Mouse (Mus musculus) limb, embryonic 14.5 days (tissue): ENCODE results near the gene Psg26. TPM values are rescaled to one million over a fixed set of nuclear protein-coding genes. Genes with fewer than 3 reads are reported as not detected.
"Not testable (repeated sequence)": the region's sequence is repeated elsewhere in the genome, so short reads cannot be mapped to it uniquely, and the experiment has no call there.

Experiments
- ATAC-seq: fragments of 200-750 bp; cut with Nextera tagmentation; 2 replicates; pipeline ENCODE4 v1.8.0; 2017; ENCODE audit warnings: low read depth, moderate number of reproducible peaks, moderate TSS enrichment; ENCODE audit not compliant: low FRiP score
- DNase-seq: peaks from one replicate; pipeline ENCODE4 v3.0.0-alpha.2; 2015; ENCODE audit warnings: low spot score
- H3K27ac ChIP-seq: fragments of 300-500 bp; sonication (generic); replicated peaks from 2 replicates; pipeline ENCODE4 v1.5.1; 2014; ENCODE audit warnings: low read depth, mild to moderate bottlenecking, low read length, moderate library complexity, mixed read lengths
- H3K27me3 ChIP-seq: fragments of 300-500 bp; sonication (generic); 2 replicates; pipeline ENCODE4 v1.6.1; 2014; ENCODE audit warnings: low read length, mixed read lengths; ENCODE audit not compliant: control insufficient read depth, insufficient read depth
- H3K36me3 ChIP-seq: fragments of 300-500 bp; sonication (generic); 2 replicates; pipeline ENCODE4 v1.6.1; 2014; ENCODE audit warnings: mild to moderate bottlenecking, low read length, moderate library complexity, mixed read lengths; ENCODE audit not compliant: control insufficient read depth, insufficient read depth
- H3K4me1 ChIP-seq: fragments of 300-500 bp; sonication (generic); 2 replicates; pipeline ENCODE4 v1.6.1; 2014; ENCODE audit warnings: antibody characterized with exemption, low read length, mixed read lengths; ENCODE audit not compliant: control insufficient read depth, insufficient read depth
- H3K4me2 ChIP-seq: fragments of 300-500 bp; sonication (generic); replicated peaks from 2 replicates; pipeline ENCODE4 v1.6.1; 2014; ENCODE audit warnings: low read depth, mild to moderate bottlenecking, low read length, moderate library complexity; ENCODE audit not compliant: severe bottlenecking
- H3K4me3 ChIP-seq: fragments of 300-500 bp; sonication (generic); replicated peaks from 2 replicates; pipeline ENCODE4 v1.5.1; 2014; ENCODE audit warnings: low read length
- H3K9ac ChIP-seq: fragments of 300-500 bp; sonication (generic); 2 replicates; pipeline ENCODE4 v1.6.1; 2014; ENCODE audit warnings: mild to moderate bottlenecking, low read depth, low read length, moderate library complexity; ENCODE audit not compliant: severe bottlenecking
- H3K9me3 ChIP-seq: fragments of 300-500 bp; sonication (generic); 2 replicates; pipeline ENCODE4 v1.6.1; 2016; ENCODE audit warnings: low read length; ENCODE audit not compliant: control insufficient read depth
- POLR2A ChIP-seq: fragments of 200-500 bp; IDR thresholded peaks from 2 replicates; pipeline ENCODE4 v1.8.0; 2012; ENCODE audit warnings: inconsistent platforms, mild to moderate bottlenecking, moderate library complexity, borderline replicate concordance; ENCODE audit not compliant: insufficient read depth, insufficient read length; ENCODE audit errors: extremely low read depth
- WGBS: fragments of 180-500 bp; shearing (Covaris S2); extraction: QIAGEN DNeasy Blood & Tissue Kit; methylation state at CpG from one replicate; pipeline ENCODE4 v1.1.7; 2014; 5-methylcytosine and 5-hydroxymethylcytosine counted together
- polyA plus RNA-seq, 2 experiments: library from polyadenylated mRNA; depleted of rRNA in 1 of 2; stranded (reverse) in 1 of 2; unstranded in 1 of 2; fragments of >200 nt; fragmentation: Nextera tagmentation in 1 of 2; extraction: Ambion mirVana in 1 of 2; gene quantifications; 2 replicates each; pipeline versions ENCODE4 v1.2.1 to v1.2.3; 2012 to 2014

The Psg26 gene
- polyA plus RNA-seq, 2 experiments: not detected

DNA sequence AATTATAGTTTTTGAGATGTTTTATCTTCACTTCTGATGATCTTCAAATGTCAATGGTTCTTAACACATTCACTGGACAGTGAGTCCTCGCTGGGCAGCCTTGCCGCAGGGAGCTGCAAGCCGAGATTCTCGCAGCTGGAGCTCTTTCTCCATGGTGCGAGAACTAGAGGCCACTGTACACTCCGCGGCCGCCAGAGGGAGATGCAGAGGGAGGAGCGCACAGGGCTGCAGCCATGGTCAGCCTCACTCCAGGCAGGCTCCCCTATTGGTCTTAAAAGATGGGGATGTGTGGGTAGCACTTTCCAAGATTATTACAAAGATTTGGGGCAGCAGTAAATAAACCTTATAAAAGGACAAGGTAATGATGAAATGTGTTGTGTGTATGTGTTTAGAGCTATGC is 27.5 kb upstream of the Psg26 start:
- Histone ChIP-seq H3K9me3 (no peaks in the 10 kb centered on the region), H3K27me3 (no peaks in the 10 kb centered on the region), H3K4me2 (no peak overlapping the region), H3K27ac (no peak overlapping the region), H3K36me3 (no peaks in the 10 kb centered on the region), H3K9ac (no peak overlapping the region), H3K4me3 (no peak overlapping the region), H3K4me1 (no peaks in the 10 kb centered on the region)
- 28% methylated on average over 9 of the region's 9 CpGs for WGBS
- no peak for TF ChIP-seq POLR2A
- DNase-seq (no peak), ATAC-seq (no peak)

- H3K27ac ChIP-seq, DNase-seq, H3K4me2 ChIP-seq, H3K27me3 ChIP-seq, H3K36me3 ChIP-seq, H3K4me3 ChIP-seq, H3K9ac ChIP-seq, ATAC-seq, H3K9me3 ChIP-seq, H3K4me1 ChIP-seq: not testable (repeated sequence)
- WGBS: 81% methylated on average over 2 of the region's 2 CpGs
These were observed 52.0 kb downstream of the Psg26 start, which contains the start of gene Psg28 for GRCm38 (mm10) chr7:18431941-18432340. TSS of gene Psg28 (minus strand) at chr7:18432041.

Other genes with a start within 250 kb of the Psg26 start
- 0.23 and 0.38 TPM in 2 replicates for gene Mill1, start 238.8 kb downstream of the Psg26 start, polyA plus RNA-seq (2012; rRNA removed)
- 0.28 and 0.37 TPM in 2 replicates for gene Mill1, start 238.8 kb downstream of the Psg26 start, polyA plus RNA-seq (2014; fragmentation: Nextera tagmentation; extraction: Ambion mirVana)
- gene Psg18, start 129.2 kb downstream of the Psg26 start, polyA plus RNA-seq (2012; rRNA removed): 0.45 and 0.54 TPM in 2 replicates
- not detected in 2 replicates for gene Psg18, start 129.2 kb downstream of the Psg26 start, polyA plus RNA-seq (2014; fragmentation: Nextera tagmentation; extraction: Ambion mirVana)
- 0.03 and 0.19 TPM in 2 replicates for gene Psg28, start 52.1 kb downstream of the Psg26 start, polyA plus RNA-seq (2012; rRNA removed)
- not detected in 2 replicates for gene Psg28, start 52.1 kb downstream of the Psg26 start, polyA plus RNA-seq (2014; fragmentation: Nextera tagmentation; extraction: Ambion mirVana)
- 0.09 TPM in 1 of 2 replicates, not detected in the other for gene Psg25, start 48.1 kb upstream of the Psg26 start, polyA plus RNA-seq (2012; rRNA removed)
- not detected in 2 replicates for gene Psg25, start 48.1 kb upstream of the Psg26 start, polyA plus RNA-seq (2014; fragmentation: Nextera tagmentation; extraction: Ambion mirVana)
- gene Psg27, start 83.1 kb upstream of the Psg26 start, polyA plus RNA-seq (2012; rRNA removed): 0.25 and 0.50 TPM in 2 replicates
- not detected in 2 replicates for gene Psg27, start 83.1 kb upstream of the Psg26 start, polyA plus RNA-seq (2014; fragmentation: Nextera tagmentation; extraction: Ambion mirVana)
- gene Psg23, start 132.3 kb upstream of the Psg26 start, polyA plus RNA-seq (2012; rRNA removed): 0.16 and 0.18 TPM in 2 replicates
- gene Psg23, start 132.3 kb upstream of the Psg26 start, polyA plus RNA-seq (2014; fragmentation: Nextera tagmentation; extraction: Ambion mirVana): not detected in 2 replicates
- gene Psg21, start 172.5 kb upstream of the Psg26 start, polyA plus RNA-seq (2012; rRNA removed): 0.45 and 0.47 TPM in 2 replicates
- gene Psg21, start 172.5 kb upstream of the Psg26 start, polyA plus RNA-seq (2014; fragmentation: Nextera tagmentation; extraction: Ambion mirVana): not detected in 2 replicates
- gene Psg20, start 202.0 kb upstream of the Psg26 start, polyA plus RNA-seq (2012; rRNA removed): not detected in 2 replicates
- not detected in 2 replicates for gene Psg20, start 202.0 kb upstream of the Psg26 start, polyA plus RNA-seq (2014; fragmentation: Nextera tagmentation; extraction: Ambion mirVana)
- 0.04 and 0.14 TPM in 2 replicates for gene Psg22, start 233.9 kb upstream of the Psg26 start, polyA plus RNA-seq (2012; rRNA removed)
- not detected in 2 replicates for gene Psg22, start 233.9 kb upstream of the Psg26 start, polyA plus RNA-seq (2014; fragmentation: Nextera tagmentation; extraction: Ambion mirVana)